Mouse (Mus musculus) gastrocnemius, postnatal 36 days (tissue): ENCODE measurements around the gene Lsp1. TPM values are rescaled to one million over a fixed set of nuclear protein-coding genes. Genes with fewer than 3 reads are reported as not detected.

Source experiments
- DNase-seq, 2 experiments: peaks; one replicate each; pipeline ENCODE4 v3.0.0; 2022
- intact Hi-C: fragments of 180-260 bp; cut with DNase I; formaldehyde crosslinking; loops from one replicate; pipeline ENCODE4 v1.15.1; 2025
- total RNA-seq, 2 experiments: library from RNA; stranded (reverse); gene quantifications; 2 replicates each; pipeline ENCODE4 v1.2.3; 2021

The Lsp1 gene
- total RNA-seq, 2 experiments from 2014 or later = 37.2 to 75.3 TPM

DNA sequence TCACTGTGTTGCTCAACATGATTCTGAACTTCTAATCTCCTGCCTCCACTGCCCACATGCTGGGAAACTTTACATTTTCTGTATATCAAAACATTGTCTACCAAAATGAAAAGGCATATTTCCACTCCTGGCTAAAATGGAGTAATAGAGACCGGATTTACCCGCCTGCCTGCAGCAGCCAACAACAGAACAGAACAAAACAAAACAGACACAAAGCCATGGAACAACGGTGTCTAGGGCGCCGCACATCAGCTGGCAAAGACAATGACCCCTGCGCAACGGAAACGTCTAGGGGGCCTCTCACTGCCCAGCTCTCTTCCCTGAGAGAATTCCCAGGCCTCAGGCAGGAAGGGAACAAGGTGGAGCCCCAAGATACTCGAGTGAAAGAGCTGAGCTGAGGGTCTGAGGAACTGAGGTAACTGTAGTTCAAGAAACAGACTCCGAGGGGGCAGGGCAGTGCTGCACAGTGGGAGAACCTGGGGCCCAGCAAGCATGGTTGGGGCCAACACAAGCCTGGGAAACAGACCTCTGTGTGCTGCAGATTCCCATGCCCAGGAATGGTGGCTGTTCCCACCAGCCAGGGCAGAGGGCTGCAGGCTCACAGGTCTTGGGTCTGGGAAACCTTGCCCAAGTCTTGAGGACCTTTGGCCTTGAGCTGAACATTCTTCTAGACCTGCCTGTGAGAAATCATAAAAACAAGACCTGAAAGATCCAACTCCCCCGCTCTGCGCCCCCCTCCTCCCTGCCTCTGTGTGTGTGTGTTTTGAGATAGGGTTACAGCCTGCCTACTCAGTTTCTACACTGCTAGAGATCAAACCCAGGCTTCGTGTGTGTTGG lies 65.0 kb downstream of the Lsp1 start:
- DNase-seq = no peak
- intact Hi-C loops = loop anchor here (10.0 kb wide), 1 partner anchor 191 kb away; no protein-coding TSS in a partner anchor

- intact Hi-C loops = loop anchor here (10.0 kb wide), 1 partner anchor 195 kb away; no protein-coding TSS in a partner anchor
- no peak for DNase-seq
Observed at GRCm38 (mm10) chr7:142529350-142529749, 68.7 kb downstream of the Lsp1 start.

DNA sequence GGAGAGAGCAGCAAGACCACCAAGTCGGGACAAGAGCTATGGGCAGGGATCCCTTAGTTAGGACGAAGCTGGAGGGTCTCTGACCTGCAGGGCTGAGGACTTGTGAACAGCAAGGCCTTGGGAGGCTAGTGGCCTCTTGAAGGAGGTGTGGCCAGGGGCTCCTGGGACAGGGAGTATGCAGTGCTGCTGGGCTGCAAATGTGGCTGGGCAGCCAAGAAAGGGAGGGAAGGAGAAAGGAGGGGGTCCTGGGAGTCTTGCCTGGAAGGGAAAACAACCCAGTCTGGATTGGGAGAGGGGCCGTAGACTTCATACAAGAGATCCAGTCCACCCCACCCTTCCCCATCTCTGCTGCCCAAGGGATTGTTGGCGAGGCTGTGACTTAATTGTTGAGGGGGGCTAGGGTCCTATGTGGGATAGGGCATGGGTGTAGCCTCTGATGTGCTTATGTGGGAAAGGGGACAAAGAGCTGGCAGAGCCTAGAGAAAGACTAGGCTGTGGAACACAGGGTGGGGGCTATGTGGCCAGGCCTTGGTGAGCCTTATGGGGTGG lies 71.4 kb downstream of the Lsp1 start:
- DNase-seq = peak in 1 of 2 experiments; percentile 41
- intact Hi-C loops = no loop called here

- peak in 1 of 2 experiments; percentile 32 for DNase-seq
- intact Hi-C loops = no loop called here
Observed at GRCm38 (mm10) chr7:142532671-142533058, 72.1 kb downstream of the Lsp1 start, which contains the start of gene Mrpl23. Mrpl23 (plus strand) TSS chr7:142532686.

DNA sequence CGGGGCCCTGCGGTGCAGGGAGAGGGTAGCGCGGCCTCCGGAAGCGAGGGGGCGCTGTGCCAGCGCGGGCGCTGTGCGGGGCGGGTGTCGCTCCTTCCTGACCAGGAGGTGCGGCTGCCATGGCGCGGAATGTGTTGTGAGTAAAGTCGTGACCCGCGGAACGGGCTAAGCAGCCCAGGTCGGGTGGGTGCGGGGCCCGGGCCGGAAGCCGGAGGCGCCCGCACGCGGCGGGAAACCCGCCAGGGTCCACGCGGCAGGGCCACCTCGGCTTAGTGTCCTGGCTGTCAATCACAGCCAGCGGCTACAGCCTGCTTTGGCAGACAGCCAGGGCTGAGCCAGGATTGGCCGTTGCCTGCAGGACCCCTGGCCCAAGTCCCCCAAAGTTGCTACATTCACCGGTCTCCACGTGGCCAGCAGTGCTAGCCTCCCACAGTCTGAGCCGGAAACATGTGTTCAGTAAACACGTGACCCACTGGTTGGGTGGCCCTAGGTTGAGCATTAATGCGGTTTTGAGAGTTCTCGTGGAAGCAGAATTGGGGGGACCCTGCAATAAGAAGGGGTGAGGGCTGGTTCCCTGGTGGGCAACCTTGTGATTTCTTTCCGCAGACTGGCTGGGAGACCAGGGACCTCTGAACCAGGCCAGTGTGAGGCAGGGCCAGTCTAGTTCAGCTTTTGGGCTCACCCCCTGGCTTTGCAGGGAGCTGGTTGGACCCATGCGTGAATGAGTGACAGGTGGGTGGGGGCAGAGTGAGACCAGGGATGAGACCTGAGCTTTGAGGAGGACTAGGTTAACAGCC lies 72.6 kb downstream of the Lsp1 start:
- intact Hi-C loops = no loop called here
- DNase-seq = peak; percentile 78 to 86

DNA sequence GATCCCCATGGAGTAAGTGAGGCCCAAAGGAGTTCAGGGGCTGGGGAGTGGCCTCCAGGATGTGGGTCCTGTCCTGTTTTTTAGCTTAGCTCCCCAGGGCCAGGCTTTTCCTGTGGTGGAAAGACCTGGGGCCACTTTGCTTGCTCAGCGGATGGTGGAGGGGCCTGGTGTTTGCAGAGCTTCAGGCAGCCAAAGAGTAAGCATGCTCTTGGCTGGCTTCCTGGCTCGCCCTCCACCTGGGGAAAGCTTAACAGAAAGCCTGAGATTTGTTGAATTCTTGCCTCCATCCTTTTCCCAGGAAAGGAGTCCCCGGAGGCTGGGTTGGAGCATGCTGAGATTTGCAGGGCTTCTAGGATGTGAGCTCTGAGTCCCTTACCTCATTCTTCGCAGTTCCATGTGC lies 74.5 kb downstream of the Lsp1 start:
- intact Hi-C loops = no loop called here
- no peak for DNase-seq

GRCm38 (mm10) chr7:142535832-142536231 lies 75.2 kb downstream of the Lsp1 start:
- intact Hi-C loops = no loop called here
- DNase-seq = no peak

DNA sequence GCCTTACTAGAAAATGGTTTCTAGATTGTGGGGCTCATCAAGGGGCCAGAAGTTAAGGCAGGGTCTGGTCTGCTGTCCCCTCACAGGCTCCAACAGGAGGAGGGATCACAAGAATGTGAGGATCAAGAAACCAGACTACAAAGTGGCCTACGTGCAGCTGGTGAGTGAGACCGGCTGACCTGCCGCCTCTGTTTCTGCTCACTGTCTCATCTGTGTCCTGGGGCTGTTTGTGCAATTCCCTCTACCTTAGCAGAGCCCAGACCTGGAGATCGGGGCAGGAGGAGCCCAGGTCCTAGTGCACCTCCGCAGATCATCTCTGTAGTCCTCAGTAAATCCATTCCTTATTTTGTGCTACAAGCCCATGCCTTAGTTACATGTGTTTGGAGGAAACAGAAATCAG lies 76.6 kb downstream of the Lsp1 start:
- intact Hi-C loops = no loop called here

DNA sequence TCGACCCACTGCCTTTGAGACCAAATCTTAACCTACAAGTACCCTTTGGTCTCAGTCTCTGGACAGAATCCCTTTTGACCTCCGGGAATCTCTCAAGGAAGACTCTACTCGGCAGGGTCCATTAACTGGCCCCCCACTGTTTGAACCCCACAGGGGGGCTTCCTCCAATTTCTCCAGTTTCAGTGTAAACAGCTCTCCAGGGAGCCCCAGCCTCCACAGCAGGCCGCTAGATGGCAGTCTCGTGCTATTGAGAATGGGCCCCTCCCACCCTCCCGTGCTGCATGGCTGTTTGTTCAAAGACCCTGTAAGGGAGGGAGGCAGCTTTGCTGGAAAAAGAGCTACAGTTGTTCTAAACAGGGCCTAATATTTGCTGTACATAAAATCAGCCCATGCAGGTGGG lies 77.3 kb downstream of the Lsp1 start:
- no peak for DNase-seq
- intact Hi-C loops = loop anchor here (1.0 to 2.0 kb wide), 2 partner anchors 43 to 137 kb away; no protein-coding TSS in a partner anchor

More for the DNA sequence above, 76.6 kb downstream of the Lsp1 start:
- no peak for DNase-seq

DNA sequence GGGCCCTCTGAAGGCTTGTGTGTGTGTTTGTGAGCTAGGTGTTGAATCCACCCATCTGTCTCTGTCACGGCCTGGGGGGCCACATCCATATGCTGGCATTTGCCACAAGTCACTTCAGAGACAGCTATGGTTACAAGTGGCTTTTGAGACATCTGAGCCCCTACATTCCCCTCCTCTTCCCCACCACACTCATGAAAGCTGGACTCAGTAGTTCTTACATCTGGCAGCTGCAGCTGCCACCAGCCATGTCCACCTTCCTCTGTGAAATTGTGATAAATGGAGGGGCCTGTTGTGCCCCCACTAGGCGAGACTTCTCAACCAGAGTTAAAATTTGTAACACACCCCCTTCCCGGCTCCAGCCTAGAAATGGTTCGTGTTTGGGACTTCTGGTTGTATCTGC lies 77.7 kb downstream of the Lsp1 start:
- DNase-seq = no peak
- intact Hi-C loops = loop anchor here (1.0 to 2.0 kb wide), 2 partner anchors 43 to 137 kb away; no protein-coding TSS in a partner anchor

GRCm38 (mm10) chr7:142538766-142539165 lies 78.2 kb downstream of the Lsp1 start:
- DNase-seq = no peak
- intact Hi-C loops = loop anchor here (1.0 to 2.0 kb wide), 2 partner anchors 42 to 137 kb away; no protein-coding TSS in a partner anchor

GRCm38 (mm10) chr7:142539828-142540227 lies 79.2 kb downstream of the Lsp1 start:
- intact Hi-C loops = loop anchor here (2.0 to 5.0 kb wide), 2 partner anchors 41 to 223 kb away; no protein-coding TSS in a partner anchor
- DNase-seq = no peak

DNA sequence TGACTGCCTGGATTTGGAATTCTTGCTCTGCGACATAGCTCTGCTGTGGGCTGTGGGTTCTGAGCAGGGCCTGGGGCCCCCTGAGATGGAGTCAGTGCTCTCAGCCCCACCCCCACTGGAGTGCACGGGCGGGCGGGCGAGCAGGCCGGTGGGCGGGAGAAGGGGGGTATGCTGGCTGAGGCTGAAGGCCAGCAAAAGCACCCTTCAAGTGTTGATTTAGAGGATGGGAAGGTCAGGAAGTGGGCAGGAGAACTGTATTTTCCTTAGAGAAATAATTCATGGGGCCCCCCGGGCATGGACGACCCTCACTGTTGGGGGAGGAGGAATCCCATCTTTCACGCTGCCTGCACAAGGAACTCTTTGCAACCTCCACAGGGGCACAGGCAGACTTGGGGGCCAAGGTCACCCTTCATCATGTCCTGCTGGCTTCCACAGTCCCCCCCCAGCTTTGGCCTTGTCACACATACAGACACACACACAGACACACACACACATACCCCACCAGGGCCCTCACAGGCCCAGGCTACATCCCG lies 82.2 kb downstream of the Lsp1 start:
- no peak for DNase-seq
- intact Hi-C loops = loop anchor here (5.0 kb wide), 1 partner anchor 226 kb away; no protein-coding TSS in a partner anchor

Other genes with a start within 250 kb of the Lsp1 start
- gene Gm7579, start 248.9 kb upstream of the Lsp1 start, total RNA-seq = not detected
- not detected for gene Krtap5-5, start 230.8 kb upstream of the Lsp1 start, total RNA-seq
- not detected for gene Gm40460, start 219.7 kb upstream of the Lsp1 start, total RNA-seq
- not detected for gene Gm2431, start 202.5 kb upstream of the Lsp1 start, total RNA-seq
- gene Gm4559, start 186.4 kb upstream of the Lsp1 start, total RNA-seq = not detected
- gene Krtap5-1, start 163.7 kb upstream of the Lsp1 start, total RNA-seq = not detected
- not detected for gene Krtap5-4, start 157.3 kb upstream of the Lsp1 start, total RNA-seq
- gene Ifitm10, start 87.1 kb upstream of the Lsp1 start, total RNA-seq = 1 to 10 TPM; 2.8 to 6.8 TPM
- gene Gm49369, start 78.1 kb upstream of the Lsp1 start, total RNA-seq = 1 to 10 TPM; 3.9 to 9.2 TPM
- gene Ctsd, start 72.8 kb upstream of the Lsp1 start, total RNA-seq = 100 to 1,000 TPM; 330 to 388 TPM
- not detected for gene Syt8, start 26.0 kb upstream of the Lsp1 start, total RNA-seq
- gene Tnni2, start 19.0 kb upstream of the Lsp1 start, total RNA-seq = over 10,000 TPM; 17,613 to 18,280 TPM
- gene Tnnt3, start 38.0 kb downstream of the Lsp1 start, total RNA-seq = over 10,000 TPM; 32,612 to 32,921 TPM
- 1 to 10 TPM; 1.8 to 6.1 TPM for gene Mrpl23, start 71.9 kb downstream of the Lsp1 start, total RNA-seq
- 10 to 100 TPM; 87.0 to 98.1 TPM for gene Igf2, start 206.0 kb downstream of the Lsp1 start, total RNA-seq
- under 1 TPM in 1 of 2 experiments, not detected in 1; 0.17 TPM for gene Gm49394, start 209.1 kb downstream of the Lsp1 start, total RNA-seq